Mouse (Mus musculus): ENCODE data around the gene Gm20547.

The Gm20547 gene

DNA sequence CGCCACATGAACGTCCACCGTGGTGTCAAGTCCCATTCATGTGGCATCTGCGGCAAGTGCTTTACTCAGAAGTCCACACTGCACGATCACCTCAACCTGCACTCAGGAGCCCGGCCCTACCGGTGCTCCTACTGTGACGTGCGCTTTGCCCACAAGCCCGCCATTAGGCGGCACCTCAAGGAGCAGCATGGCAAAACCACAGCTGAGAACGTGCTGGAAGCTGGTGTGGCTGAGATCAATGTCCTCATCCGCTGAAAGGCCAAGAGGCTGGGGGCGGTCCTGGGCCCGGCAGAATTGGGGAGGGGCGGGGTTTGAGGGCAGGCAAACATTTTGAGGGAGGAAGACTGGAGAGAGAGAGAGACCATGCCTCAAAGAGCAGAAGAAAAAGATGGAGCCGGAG, 14.5 kb upstream of the Gm20547 start:
- DNase-seq (ENCODE audit: extremely low read depth, low read depth): no peak

DNA sequence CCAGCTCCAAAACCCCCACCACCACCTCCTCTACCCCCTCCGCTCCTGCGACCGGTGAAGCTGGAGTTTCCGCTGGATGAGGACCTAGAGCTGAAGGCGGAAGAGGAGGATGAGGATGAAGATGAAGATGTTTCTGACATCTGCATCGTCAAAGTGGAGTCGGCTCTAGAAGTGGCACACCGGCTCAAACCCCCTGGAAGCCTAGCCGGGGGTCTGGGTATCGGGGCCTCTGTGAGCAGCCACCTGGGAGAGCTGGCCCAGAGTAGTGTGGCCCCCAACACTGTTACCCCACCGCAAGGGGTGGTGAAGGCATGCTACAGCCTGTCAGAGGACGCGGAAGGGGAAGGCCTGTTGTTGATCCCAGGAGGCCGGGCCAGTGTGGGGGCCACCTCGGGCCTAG, 13.9 kb upstream of the Gm20547 start:
- DNase-seq (ENCODE audit: extremely low read depth, low read depth): no peak

DNA sequence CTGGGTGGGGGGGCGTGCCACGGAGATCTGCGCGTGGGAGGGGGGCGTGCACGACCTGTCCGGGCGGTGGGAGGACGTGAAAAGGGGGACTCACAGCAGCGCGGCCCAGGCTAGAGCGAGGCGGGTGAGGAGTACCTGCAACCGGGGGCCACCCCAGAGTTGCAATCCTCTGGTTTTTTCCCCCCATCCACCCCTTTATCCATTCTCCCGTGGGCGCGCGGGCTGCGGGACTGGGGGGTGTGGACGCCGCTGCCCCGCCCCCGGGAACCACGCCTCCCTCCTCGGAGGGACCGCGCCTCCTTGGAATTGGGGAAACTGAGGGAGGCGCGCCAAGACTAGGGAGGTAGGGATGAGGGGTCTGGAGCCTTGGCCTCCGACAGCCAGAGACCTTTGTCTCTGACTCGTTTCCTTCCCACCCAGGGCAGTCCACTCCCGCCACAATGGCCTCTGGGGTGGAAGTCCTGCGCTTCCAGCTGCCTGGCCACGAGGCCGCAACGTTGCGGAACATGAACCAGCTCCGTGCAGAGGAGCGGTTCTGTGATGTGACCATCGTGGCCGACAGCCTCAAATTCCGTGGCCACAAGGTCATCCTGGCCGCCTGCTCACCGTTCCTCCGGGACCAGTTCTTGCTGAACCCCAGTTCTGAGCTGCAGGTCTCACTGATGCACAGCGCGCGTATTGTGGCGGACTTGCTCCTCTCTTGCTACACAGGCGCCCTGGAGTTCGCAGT, 13.1 kb upstream of the Gm20547 start:
- DNase-seq (ENCODE audit: extremely low read depth, low read depth): no peak

DNA sequence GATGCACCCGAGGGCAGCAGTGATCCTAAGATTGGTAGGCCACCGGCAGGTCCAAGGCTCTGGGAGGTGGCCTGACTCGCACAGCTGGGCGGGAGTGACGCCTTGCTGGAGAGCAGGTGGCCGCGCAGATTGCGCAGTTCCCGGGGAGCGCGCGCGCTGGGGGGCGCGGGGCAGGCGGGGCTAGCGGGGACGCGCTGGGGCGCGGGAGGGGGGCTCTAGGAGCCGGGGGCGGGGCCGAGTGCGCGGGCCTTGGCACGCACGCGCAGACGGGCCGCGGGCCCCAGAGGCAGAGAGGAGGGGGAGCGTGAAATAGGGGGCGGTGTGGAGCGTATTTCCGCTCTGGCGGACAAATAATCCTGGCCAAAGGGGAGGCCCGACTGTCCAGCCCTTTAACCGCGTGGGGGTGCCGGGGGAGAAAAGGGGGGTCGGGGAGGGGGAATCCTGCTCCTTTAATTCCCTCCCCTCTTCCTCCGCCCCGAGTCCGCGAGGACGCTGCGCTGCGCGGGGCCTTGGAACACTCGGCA, 12.3 kb upstream of the Gm20547 start:
- DNase-seq (ENCODE audit: extremely low read depth, low read depth): peak; percentile 74

DNA sequence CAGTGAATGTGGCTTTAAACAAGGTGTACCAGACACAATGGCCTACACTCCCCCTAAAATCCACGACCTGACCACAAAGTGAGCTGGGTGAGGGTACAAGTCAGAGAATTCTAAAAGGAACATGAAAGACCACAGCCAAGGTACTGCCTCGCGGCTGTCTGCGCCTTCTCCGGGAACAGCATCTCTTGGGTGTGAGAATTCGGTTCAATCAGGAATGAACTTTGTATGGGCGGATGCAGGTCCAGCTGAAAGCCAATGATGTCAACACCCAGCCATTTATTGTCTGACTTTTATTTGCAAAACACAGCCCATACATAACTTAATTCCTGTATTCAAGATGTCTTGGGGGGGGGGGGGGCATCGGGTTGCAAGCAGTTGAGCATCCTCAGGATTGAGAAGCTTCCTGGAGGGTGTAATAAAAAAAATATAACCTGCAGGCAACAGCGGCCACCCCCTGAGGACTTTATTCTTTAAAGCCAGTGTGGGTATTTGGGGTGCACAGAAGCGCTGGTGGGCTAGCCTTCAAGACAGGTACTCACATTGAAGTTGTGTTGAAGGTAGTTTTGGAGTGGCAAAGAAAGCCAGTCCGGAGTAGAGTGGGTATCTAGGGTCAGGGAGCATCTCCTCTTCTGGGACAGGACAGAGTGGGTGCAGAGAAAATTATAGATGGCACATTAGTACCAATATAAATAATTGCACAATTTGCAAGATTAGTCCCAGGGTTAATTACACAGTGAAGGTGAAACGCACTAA, 11.4 kb upstream of the Gm20547 start:
- no peak for DNase-seq (ENCODE audit: extremely low read depth, low read depth)

GRCm38 (mm10) chr17:34891377-34891776, 9.5 kb upstream of the Gm20547 start:
- no peak for DNase-seq (ENCODE audit: extremely low read depth, low read depth)

- no peak for DNase-seq (ENCODE audit: extremely low read depth, low read depth)
These were observed 8.4 kb upstream of the Gm20547 start for GRCm38 (mm10) chr17:34890074-34890743.

DNA sequence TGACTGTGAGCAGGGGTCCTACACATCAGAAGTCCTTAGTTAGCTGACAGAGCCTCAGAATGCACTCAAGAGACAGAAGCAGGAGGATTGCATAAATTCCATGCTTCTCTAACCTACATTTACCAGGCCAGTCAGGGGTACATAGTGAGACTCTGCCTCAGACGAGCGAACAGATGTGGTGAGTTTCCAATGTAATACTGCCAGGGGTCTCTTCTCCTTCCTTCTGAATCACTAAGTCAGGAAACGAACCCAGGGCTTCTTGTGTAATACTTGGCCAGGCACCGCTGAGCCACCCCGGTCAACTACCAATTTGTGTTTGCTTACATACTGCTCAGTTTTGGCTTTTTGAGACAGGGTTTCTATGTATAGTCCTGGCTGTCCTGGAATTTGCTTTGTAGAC, 6.1 kb upstream of the Gm20547 start:
- DNase-seq (ENCODE audit: extremely low read depth, low read depth): no peak

GRCm38 (mm10) chr17:34885615-34886014, 3.8 kb upstream of the Gm20547 start:
- DNase-seq (ENCODE audit: extremely low read depth, low read depth): no peak

GRCm38 (mm10) chr17:34884704-34885103, 2.9 kb upstream of the Gm20547 start:
- DNase-seq (ENCODE audit: extremely low read depth, low read depth): no peak

GRCm38 (mm10) chr17:34883332-34883731, 1.5 kb upstream of the Gm20547 start:
- no peak for DNase-seq (ENCODE audit: extremely low read depth, low read depth)

DNA sequence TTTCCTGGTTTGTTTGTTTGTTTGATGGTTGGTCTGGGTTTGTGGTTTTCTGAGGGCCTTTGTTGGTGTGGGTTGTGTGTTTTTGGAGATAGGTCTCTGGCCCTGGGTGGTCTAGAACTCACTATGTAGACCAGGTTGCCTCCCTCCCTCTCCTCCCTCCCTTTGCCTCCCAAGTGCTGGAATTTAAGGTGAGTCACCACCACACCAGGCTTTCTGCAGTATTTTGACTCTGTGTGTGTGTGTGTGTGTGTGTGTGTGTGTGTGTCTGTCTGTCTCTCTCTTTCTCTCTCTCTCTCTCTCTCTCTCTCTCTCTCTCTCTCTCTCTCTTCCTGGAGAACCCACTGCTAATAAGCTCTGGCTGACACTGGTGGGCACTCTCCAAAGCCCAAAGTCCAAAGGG, 676 bp downstream of the Gm20547 start:
- no peak for DNase-seq (ENCODE audit: extremely low read depth, low read depth)

- no peak for DNase-seq (ENCODE audit: extremely low read depth, low read depth)
These were observed 2.4 kb downstream of the Gm20547 start, which contains the start of gene Zbtb12 for GRCm38 (mm10) chr17:34879336-34879879. Gene Zbtb12 (plus strand): TSS chr17:34879483.

GRCm38 (mm10) chr17:34874321-34874720, 7.5 kb downstream of the Gm20547 start:
- no peak for DNase-seq (ENCODE audit: extremely low read depth, low read depth)

- DNase-seq (ENCODE audit: extremely low read depth, low read depth): no peak
These were observed 15.9 kb downstream of the Gm20547 start for GRCm38 (mm10) chr17:34865981-34866380.

DNA sequence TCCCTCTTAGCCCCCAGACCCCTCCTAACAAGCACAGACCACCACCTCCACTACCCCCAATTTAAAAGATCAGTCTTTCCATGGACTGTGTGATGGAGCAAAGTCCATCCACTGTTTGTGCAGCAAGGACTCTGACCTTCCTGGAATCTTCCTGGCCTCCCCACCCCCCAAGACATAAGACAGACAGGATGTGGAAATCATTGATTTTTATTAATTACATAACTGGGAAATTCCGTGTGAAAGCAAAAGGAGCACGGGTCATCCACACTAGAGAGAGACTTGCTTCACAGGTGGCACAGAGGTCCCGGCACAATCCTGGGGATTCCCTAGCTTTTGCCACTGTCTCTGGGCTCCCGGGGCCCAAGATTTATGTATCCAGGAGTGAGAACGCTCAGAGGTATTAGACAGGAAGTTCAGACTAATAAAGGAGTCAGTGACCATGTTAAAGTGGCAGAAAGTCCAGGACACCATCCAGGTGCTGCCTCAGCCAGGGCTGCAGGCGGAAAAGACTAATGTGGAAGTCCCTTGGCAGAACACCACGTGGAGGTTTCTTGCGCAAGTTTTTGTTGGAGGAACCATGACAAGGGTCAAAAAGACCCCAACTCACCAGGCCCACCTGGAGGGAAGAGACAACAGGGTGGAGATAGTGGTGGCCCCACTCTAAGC, 19.3 kb downstream of the Gm20547 start, which contains the start of gene Cfb:
Gene Cfb (minus strand): TSS at position 103 of the 666 bp plus-strand sequence.
- DNase-seq (ENCODE audit: extremely low read depth, low read depth): no peak

- no peak for DNase-seq (ENCODE audit: extremely low read depth, low read depth)
These were observed 20.0 kb downstream of the Gm20547 start for GRCm38 (mm10) chr17:34861704-34862415.

- no peak for DNase-seq (ENCODE audit: extremely low read depth, low read depth)
These were observed 21.3 kb downstream of the Gm20547 start for GRCm38 (mm10) chr17:34860514-34860913.

DNA sequence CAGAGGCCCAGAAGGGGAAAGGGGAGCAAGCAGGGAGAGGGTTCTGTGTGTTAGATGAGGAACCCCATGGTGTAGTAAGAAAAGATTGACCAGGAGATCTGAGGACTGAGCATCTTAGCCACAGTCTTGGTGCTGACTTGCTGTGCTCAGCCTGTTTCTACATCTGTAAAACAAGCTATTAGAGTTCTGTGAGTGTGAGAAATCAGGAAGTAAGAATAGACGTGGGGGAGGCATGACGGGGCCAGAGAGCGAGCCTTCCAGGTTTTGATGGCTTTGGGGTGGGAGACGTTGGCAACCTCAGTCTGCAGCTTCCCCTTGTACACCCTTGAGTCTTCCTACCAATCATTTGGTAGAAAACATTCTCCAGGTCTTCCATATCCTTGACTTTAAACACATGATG, 23.2 kb downstream of the Gm20547 start:
- no peak for DNase-seq (ENCODE audit: extremely low read depth, low read depth)

DNA sequence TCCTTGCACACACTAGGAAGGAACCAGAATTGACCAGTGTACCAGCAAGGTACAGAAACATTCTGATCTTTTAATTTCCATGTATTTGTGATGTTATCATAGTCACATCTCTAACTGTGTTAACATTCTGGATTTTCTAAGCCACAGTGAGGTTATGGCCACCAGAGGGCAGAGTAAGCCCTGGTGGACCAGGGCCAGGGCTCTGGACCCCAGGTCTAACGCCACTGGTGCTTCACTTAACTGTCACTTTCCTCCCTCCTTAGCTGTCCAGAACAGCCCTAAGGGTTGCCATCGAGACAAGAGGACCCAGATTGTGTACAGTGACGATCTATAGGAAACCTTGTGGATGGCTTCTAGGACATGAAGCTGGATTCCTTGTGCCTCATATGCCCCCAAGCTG, 26.0 kb downstream of the Gm20547 start:
- no peak for DNase-seq (ENCODE audit: extremely low read depth, low read depth)
